Mouse (Mus musculus): ENCODE results near the gene Gm10577. TPM values are rescaled to one million over a fixed set of nuclear protein-coding genes. Genes with fewer than 3 reads are reported as not detected.

Gm10577 gene
- polyA plus RNA-seq, 1 experiment from 2014 or later = not detected

DNA sequence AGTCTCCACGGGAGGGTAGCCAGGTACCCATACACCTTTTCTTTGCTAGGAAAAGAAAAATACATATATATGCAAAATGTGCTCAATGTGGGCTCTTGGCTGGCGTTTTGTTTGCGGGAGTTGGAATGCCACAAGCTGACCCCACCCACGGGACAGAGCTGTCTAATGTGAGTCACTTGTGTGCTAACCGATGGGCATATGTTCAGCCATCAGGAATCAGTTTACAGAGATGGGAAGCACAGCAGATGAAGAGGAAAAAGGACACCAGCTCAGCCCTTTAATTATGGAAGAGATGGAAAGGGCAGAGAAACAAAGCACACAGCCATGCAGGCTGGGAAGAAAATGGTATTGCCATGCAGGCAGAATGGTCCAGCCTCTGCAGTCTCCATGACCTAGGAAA is 6.1 kb upstream of the Gm10577 start:
- Histone ChIP-seq H3K4me3 (no peak overlapping the region), H3K4me1 (0 out of 2 replicates have a peak, but pooled peaks cover 3% of the 10 kb centered on the region), H3K9me3 (no peaks in the 10 kb centered on the region), H3K27me3 (replicated peaks) (no peaks in the 10 kb centered on the region), H3K27ac (no peak overlapping the region), H3K36me3 (replicated peaks) (no peaks in the 10 kb centered on the region), H3K9ac (no peak overlapping the region), H3K4me2 (no peak overlapping the region)
- no peak for ATAC-seq (replicated peaks)
- WGBS = 70% methylated on average over 5 of the region's 5 CpGs

DNA sequence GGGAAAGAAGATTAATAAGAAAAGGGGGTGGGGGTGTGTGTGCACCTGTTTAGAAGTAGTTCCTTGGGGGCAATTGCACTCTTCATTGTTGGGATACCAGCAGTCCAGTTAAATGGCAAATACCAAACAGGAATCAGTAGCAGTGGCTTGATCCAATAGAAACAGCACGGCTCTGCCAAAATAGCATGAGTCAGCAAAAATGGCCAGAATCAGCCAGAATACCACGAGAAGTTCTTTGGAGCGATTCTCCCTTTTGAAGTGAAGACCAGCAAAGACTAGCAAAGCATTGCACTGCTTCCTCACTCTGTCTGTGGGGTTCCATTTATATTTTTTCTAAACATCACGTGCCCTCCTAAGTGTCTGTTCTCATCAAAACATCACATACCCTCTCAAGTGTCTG is 2.7 kb downstream of the Gm10577 start:
- WGBS = 89% methylated on average over 4 of the region's 4 CpGs
- Histone ChIP-seq H3K27ac (no peak overlapping the region), H3K4me3 (no peak overlapping the region), H3K27me3 (replicated peaks) (no peaks in the 10 kb centered on the region), H3K4me2 (no peak overlapping the region), H3K36me3 (replicated peaks) (no peaks in the 10 kb centered on the region), H3K4me1 (no peaks in the 10 kb centered on the region), H3K9ac (no peak overlapping the region), H3K9me3 (no peaks in the 10 kb centered on the region)
- ATAC-seq (replicated peaks) = no peak

GRCm38 (mm10) chr4:101009092-101009491 is 11.4 kb downstream of the Gm10577 start:
- no peak overlapping the region for H3K4me2 ChIP-seq
- H3K9ac ChIP-seq = no peak overlapping the region
- H3K4me1 ChIP-seq = peaks cover 7% of the 10 kb centered on the region; the same call in 1 of the 2 replicates
- H3K27me3 ChIP-seq (replicated peaks) = no peaks in the 10 kb centered on the region
- no peak overlapping the region for H3K27ac ChIP-seq
- H3K4me3 ChIP-seq = no peak overlapping the region
- 68% methylated on average over 4 of the region's 4 CpGs for WGBS
- no peaks in the 10 kb centered on the region for H3K9me3 ChIP-seq
- no peaks in the 10 kb centered on the region for H3K36me3 ChIP-seq (replicated peaks)
- ATAC-seq (replicated peaks) = no peak

- peaks cover 7% of the 10 kb centered on the region; the same call in 1 of the 2 replicates for H3K4me1 ChIP-seq
- H3K36me3 ChIP-seq (replicated peaks) = no peaks in the 10 kb centered on the region
- H3K9me3 ChIP-seq = no peaks in the 10 kb centered on the region
- H3K27me3 ChIP-seq (replicated peaks) = no peaks in the 10 kb centered on the region
- no peak overlapping the region for H3K4me2 ChIP-seq
- peak; percentile 71 for ATAC-seq (replicated peaks)
- H3K4me3 ChIP-seq = no peak overlapping the region
- no peak overlapping the region for H3K9ac ChIP-seq
- 11% methylated on average over 5 of the region's 5 CpGs for WGBS
- peak overlapping the region; percentile 34; the same call in 1 of the 2 replicates for H3K27ac ChIP-seq
Observed at GRCm38 (mm10) chr4:101008362-101008769, 12.1 kb downstream of the Gm10577 start.

DNA sequence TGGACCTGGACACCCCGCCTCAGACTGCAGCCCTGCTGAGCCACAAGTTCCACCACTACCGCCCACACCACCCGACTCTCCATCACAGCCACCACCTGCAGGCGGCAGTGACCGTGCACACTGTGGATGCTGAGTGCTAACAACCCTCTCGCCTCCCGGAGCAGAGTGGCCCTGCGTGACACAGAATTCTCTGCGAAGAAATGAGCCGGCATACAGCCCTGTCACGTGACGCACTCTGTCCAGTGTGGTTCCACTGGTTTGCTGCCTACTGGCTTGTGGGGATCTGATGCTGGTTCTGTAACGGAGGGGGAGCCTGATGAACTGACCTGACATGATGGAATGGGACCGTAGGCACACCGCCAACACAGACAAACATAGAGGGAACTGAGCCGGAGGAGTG is 17.5 kb downstream of the Gm10577 start:
- Histone ChIP-seq H3K36me3 (replicated peaks) (peaks cover 5% of the 10 kb centered on the region), H3K9me3 (no peaks in the 10 kb centered on the region), H3K27me3 (replicated peaks) (no peaks in the 10 kb centered on the region), H3K4me3 (no peak overlapping the region), H3K4me2 (no peak overlapping the region), H3K4me1 (peaks cover 13% of the 10 kb centered on the region), H3K27ac (no peak overlapping the region), H3K9ac (no peak overlapping the region)
- no peak for ATAC-seq (replicated peaks)
- WGBS = 94% methylated on average over 16 of the region's 16 CpGs

GRCm38 (mm10) chr4:101001073-101001472 is 19.4 kb downstream of the Gm10577 start:
- Histone ChIP-seq H3K4me1 (peaks cover 31% of the 10 kb centered on the region), H3K9ac (no peak overlapping the region), H3K27me3 (replicated peaks) (no peaks in the 10 kb centered on the region), H3K9me3 (no peaks in the 10 kb centered on the region), H3K27ac (peak overlapping the region; percentile 54; the same call in 1 of the 2 replicates), H3K4me2 (no peak overlapping the region), H3K4me3 (no peak overlapping the region), H3K36me3 (replicated peaks) (peaks cover 5% of the 10 kb centered on the region)
- WGBS = 57% methylated on average over 6 of the region's 6 CpGs
- ATAC-seq (replicated peaks) = 0 out of 2 replicates have a peak, but pooled peaks have one; percentile 55

DNA sequence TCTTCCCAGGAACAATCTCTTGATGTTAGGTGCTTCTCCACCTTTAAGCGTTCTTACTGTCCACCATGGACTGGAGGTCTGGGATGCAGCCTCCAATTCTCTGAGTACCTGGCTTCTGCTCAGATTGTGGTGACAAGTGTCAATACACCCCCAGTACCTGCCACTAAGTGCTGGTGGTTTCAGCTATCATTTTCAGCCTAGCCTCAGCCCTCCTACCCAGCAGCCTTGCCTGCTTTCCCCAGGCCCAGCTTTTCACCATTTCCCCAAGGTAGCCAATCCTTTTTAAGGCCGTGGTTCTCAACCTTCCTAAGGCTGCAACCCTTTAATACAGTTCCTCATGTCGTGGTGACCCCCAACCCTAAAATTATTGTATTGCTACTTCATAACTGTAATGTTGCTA is 19.9 kb downstream of the Gm10577 start:
- no peaks in the 10 kb centered on the region for H3K9me3 ChIP-seq
- H3K27me3 ChIP-seq (replicated peaks) = no peaks in the 10 kb centered on the region
- H3K4me2 ChIP-seq = no peak overlapping the region
- 94% methylated on average over 3 of the region's 3 CpGs for WGBS
- H3K36me3 ChIP-seq (replicated peaks) = peaks cover 5% of the 10 kb centered on the region
- no peak for ATAC-seq (replicated peaks)
- peaks cover 36% of the 10 kb centered on the region for H3K4me1 ChIP-seq
- H3K9ac ChIP-seq = no peak overlapping the region
- H3K27ac ChIP-seq = no peak overlapping the region
- no peak overlapping the region for H3K4me3 ChIP-seq

DNA sequence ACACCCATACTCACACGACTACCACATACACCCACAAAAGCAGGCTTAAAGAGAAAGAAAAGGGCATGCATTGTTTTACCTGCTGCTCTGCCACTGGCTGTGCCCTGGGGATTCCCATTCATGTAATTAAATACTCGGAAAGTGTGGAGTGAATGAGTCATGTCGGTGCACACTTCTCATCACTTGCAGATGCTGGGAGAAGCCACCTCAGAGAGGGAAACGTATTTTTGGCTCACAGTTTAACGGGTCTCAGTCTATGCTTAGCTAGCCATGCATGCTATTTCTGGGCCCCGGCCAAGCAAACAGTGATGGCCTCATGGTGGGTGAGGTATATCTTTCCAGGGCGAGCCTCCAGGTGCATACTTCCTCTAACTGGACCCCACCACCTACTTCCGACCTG is 21.6 kb downstream of the Gm10577 start:
- ATAC-seq (replicated peaks) = no peak
- Histone ChIP-seq H3K4me3 (no peak overlapping the region), H3K9ac (no peak overlapping the region), H3K27ac (peak overlapping the region; percentile 40; the same call in 1 of the 2 replicates), H3K4me1 (peaks cover 52% of the 10 kb centered on the region), H3K4me2 (no peak overlapping the region), H3K27me3 (replicated peaks) (no peaks in the 10 kb centered on the region), H3K36me3 (replicated peaks) (peaks cover 5% of the 10 kb centered on the region), H3K9me3 (no peaks in the 10 kb centered on the region)
- 81% methylated on average over 8 of the region's 8 CpGs for whole genome bisulfite sequencing

DNA sequence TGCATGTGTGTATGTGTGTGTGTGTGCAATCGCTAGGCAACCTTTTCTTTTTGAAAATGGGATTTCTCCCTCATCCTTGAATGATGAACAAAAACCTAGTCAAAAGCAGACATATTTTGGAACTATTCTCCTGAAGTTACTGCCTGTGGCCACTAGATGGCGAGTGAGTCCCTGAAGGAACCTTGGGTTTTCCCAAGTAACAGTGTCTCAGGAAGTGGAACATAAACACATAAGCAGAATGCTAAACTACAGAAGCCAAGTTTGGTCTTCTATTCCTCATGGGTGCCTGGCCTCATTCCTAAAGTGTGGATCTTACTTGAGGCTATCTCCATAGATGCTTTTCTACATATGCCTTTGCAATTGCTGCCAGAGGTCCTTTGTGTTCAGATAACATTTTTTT is 22.4 kb downstream of the Gm10577 start:
- H3K27me3 ChIP-seq (replicated peaks) = no peaks in the 10 kb centered on the region
- no peak for ATAC-seq (replicated peaks)
- 19% methylated on average over 2 of the region's 2 CpGs for WGBS
- no peak overlapping the region for H3K4me3 ChIP-seq
- H3K4me2 ChIP-seq = no peak overlapping the region
- peaks cover 5% of the 10 kb centered on the region for H3K36me3 ChIP-seq (replicated peaks)
- peaks cover 58% of the 10 kb centered on the region for H3K4me1 ChIP-seq
- no peak overlapping the region for H3K9ac ChIP-seq
- H3K27ac ChIP-seq = peak overlapping the region; percentile 40; the same call in 1 of the 2 replicates
- H3K9me3 ChIP-seq = no peaks in the 10 kb centered on the region

DNA sequence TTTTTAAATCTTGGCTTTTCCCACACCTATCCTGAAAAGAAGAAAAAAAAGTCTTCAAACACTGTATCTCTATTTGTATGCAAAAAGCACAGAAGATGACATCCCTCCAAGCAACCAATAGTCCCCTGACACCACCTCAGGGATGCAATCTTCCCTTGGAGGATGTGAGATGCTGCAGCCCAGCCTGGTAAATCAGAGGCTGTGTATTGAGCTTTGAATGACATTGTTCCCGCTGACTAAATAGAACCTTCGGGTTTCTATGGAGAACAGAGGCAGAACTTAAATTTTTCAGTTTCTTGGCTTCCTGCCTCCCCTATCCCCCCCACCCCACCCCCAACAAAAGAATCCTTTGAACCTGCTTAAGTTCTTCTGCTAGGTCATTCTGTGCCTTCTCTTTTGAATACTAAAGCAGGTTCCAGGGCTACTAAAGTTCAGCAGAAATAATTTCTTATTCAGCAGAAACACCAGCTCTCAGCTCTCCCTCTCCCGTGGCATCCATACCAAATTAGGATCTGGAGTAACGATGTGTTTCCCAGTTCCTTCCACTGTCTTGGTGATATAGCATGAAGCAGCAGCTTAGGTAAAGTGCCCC is 24.3 kb downstream of the Gm10577 start:
- 20% methylated on average over 4 of the region's 4 CpGs for WGBS
- H3K27me3 ChIP-seq (replicated peaks) = no peaks in the 10 kb centered on the region
- peak overlapping the region; percentile 57 for H3K27ac ChIP-seq
- H3K4me3 ChIP-seq = no peak overlapping the region
- H3K4me1 ChIP-seq = peaks cover 65% of the 10 kb centered on the region
- no peaks in the 10 kb centered on the region; the same call in 1 of the 2 replicates for H3K36me3 ChIP-seq (replicated peaks)
- ATAC-seq (replicated peaks) = 0 out of 2 replicates have a peak, but pooled peaks have one; percentile 15
- H3K4me2 ChIP-seq = no peak overlapping the region
- H3K9ac ChIP-seq = no peak overlapping the region
- H3K9me3 ChIP-seq = no peaks in the 10 kb centered on the region

GRCm38 (mm10) chr4:100995617-100996016 is 24.9 kb downstream of the Gm10577 start:
- Histone ChIP-seq H3K4me2 (no peak overlapping the region), H3K27ac (peak overlapping the region; percentile 57; the same call in 1 of the 2 replicates), H3K4me1 (peaks cover 68% of the 10 kb centered on the region), H3K9ac (no peak overlapping the region), H3K36me3 (replicated peaks) (peaks cover 2% of the 10 kb centered on the region; the same call in 1 of the 2 replicates), H3K4me3 (no peak overlapping the region), H3K27me3 (replicated peaks) (no peaks in the 10 kb centered on the region), H3K9me3 (no peaks in the 10 kb centered on the region)
- no peak for ATAC-seq (replicated peaks)
- 70% methylated on average over 5 of the region's 5 CpGs for WGBS

DNA sequence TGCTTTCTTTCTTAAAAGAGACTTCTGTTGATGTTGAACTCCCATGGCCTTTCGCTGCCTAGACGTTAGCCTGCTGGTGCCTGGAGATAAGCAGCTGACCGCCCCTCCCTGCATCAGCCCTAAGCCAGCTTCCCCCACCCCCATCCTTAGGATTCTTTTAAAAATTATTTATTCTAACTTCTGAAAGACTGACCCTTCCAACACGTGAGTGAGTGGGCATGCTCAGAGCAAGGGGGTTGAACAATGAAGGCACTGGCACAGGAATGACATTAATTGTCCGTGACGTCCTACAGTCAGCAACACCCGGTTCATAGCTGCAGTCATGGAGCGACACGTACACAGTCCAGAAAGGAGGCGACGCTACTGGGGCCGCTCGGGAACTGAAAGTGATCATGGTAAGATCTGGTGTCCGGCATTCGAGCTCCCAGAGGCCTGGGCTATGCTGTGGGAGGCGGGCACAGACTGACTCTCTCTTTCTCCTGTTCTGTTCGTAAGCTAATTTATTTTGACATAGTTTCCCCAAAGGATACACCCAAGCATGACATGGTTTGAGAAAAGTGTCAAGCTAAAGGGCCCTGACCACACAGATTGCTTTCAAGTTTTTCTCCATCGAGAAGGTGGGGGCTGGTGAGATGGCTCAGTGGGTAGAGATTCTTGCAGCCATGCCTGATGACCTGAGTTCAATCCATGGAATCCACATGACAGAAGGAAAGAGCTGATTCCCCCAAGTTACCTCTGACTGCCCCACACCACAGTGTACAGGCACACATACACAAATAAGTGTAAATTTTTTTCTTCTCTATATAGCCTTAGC is 25.8 kb downstream of the Gm10577 start:
- no peak overlapping the region for H3K4me3 ChIP-seq
- no peak overlapping the region for H3K9ac ChIP-seq
- H3K4me2 ChIP-seq = no peak overlapping the region
- 43% methylated on average over 18 of the region's 18 CpGs for WGBS
- no peaks in the 10 kb centered on the region for H3K9me3 ChIP-seq
- H3K36me3 ChIP-seq (replicated peaks) = peaks cover 10% of the 10 kb centered on the region; the same call in 1 of the 2 replicates
- H3K27me3 ChIP-seq (replicated peaks) = no peaks in the 10 kb centered on the region
- H3K27ac ChIP-seq = 0 out of 2 replicates have a peak overlapping the region, but pooled peaks have one; percentile 23
- no peak; the same call in 1 of the 2 replicates for ATAC-seq (replicated peaks)
- H3K4me1 ChIP-seq = peaks cover 76% of the 10 kb centered on the region
